Mouse (Mus musculus) stomach, postnatal 0 days (tissue): ENCODE measurements around the gene 1700022I11Rik.

Experiments
- CTCF ChIP-seq: IDR thresholded peaks from 2 replicates; pipeline ENCODE4 v1.5.1; 2016; ENCODE audit warnings: antibody characterized with exemption, low read depth, mild to moderate bottlenecking, moderate library complexity
- EP300 ChIP-seq: optimal IDR thresholded peaks from 2 replicates; pipeline ENCODE3; 2016; ENCODE audit warnings: antibody characterized with exemption

DNA sequence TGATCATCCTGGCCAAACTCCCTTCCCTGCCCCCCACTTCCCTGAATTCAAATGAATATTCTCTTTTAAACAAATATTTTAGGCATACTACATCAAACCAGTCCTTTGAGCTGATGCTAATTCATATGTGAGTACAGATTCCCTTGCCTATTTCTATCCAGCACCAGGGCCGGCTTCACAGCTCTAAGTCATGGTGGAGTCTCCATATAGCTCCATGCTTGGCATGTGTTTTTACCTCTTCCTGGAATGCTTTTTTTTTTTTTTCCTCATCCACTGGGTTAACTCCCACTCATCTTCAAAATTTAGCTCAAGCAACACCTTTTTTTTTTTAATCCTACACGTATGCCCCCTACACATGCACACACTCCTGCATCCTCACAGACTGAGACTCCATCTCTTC, 47.9 kb upstream of the 1700022I11Rik start:
- no peak for TF ChIP-seq CTCF
- TF ChIP-seq EP300, result no peak
